Mouse (Mus musculus) cerebellum, adult 9-10 months (tissue): ENCODE measurements around the gene Nedd9.

ENCODE experiments used
- DNase-seq: peaks from one replicate; pipeline ENCODE4 v3.0.0; 2022

Gene Nedd9

DNA sequence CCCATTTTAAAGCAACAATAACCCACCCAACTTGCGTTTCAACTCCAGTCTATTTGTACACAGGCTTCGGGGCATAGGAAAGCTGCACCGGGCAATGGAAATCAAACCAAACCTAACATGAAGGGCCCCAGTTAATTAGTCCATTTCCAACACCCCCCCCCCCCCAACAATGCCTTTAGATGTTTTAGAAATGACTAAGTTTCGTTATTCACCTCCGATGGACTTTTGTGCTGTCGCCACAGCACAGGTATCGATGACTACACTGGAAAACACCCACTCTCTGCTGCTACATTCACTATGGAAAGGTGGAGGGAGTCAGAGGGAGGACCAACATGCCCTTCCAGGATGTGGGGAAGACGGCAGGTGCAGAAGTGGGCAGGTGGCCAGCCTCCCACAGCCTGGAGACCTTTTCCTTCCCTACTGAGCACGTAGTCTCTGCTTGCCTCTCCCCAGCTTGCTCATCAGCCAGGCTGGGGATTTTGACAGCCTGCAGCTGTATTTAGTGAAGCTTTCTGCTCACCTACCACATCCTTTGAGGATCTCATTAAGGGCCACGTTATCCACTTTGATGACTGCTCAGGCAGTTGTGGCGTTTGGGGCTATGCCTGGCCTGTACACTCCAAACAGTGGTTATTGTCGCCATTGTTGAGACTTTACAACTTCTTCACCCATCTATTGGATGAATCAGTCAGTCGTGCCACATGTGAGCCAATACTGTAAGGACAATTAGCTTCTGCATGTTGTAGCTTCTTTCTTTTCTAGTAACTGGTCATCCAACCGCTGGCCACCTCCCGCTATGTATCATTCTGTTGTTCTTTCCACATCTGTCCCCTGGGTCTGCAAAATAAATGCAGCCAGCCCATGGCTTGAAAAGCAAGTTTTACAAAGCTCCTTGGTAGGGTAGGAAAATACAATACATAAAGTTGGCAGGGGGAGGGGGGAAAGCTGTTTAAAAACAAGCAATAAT is 33.7 kb downstream of the Nedd9 start:
- no peak for DNase-seq

DNA sequence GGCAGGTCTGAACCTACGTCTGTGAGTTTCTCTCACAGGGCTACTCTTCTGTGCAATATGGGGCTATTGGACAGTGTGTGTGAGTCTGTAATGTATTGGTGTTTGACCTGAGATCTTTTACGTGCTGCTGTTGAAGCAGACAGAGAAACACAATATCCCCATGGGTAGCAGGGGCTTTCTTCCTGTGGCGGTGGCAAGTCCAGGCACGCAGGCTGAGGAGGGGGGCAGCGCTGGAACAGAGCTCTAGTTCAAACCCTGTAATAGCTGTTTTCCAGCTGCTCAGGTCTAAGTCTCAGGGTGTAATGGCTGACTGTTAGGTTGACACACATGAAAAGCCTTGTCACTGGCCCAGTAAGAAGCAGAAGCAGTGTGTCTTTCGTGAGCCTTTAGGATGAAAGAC is 36.3 kb downstream of the Nedd9 start:
- DNase-seq, result no peak

- DNase-seq, result no peak
Observed at GRCm38 (mm10) chr13:41449211-41449610, 38.0 kb downstream of the Nedd9 start.

GRCm38 (mm10) chr13:41447209-41447608 is 40.0 kb downstream of the Nedd9 start:
- DNase-seq, result no peak

DNA sequence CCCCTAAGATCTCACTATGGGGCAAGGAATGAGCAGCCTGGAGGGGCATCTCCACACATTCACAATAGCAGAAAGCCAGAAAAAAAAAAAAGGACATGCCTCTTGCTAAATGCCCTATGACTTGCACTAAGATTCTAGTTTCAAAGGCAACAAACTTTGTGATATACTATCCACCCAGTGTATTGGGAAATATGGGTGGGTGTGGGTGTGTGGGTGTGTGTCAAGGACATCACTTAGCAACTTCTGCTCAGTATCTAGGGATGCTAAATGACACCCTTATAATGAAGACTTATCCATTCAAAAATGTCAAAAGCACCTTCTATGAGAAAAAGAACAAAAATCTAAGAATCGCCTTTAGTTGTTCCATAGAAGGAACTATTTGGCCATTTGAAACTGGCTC is 40.6 kb downstream of the Nedd9 start:
- no peak for DNase-seq

GRCm38 (mm10) chr13:41445067-41445808 is 41.9 kb downstream of the Nedd9 start:
- DNase-seq, result no peak

DNA sequence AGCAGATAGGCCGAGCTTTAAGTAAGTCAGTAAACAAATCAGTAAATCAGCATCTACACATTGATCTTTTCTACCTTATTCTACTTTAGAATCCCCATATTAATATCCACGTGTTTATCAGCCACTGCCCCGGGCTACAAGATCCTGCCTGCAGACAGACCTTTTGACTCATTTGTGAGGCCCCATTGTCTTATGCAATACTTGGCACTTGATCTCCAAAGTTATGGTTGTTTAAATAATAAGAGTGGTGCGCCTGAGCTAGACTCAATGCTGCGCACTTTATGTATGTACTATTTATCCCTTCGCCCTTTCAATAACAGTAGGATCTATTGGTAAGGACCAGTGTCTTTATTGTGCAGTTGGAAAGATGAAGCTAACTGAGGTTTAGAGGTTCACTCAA is 42.9 kb downstream of the Nedd9 start:
- DNase-seq, result no peak

- DNase-seq, result no peak
Observed at GRCm38 (mm10) chr13:41442145-41442544, 45.0 kb downstream of the Nedd9 start.

- no peak for DNase-seq
Observed at GRCm38 (mm10) chr13:41440205-41440604, 47.0 kb downstream of the Nedd9 start.

GRCm38 (mm10) chr13:41437390-41437789 is 49.8 kb downstream of the Nedd9 start:
- DNase-seq, result no peak

GRCm38 (mm10) chr13:41436731-41437130 is 50.4 kb downstream of the Nedd9 start:
- DNase-seq, result no peak

DNA sequence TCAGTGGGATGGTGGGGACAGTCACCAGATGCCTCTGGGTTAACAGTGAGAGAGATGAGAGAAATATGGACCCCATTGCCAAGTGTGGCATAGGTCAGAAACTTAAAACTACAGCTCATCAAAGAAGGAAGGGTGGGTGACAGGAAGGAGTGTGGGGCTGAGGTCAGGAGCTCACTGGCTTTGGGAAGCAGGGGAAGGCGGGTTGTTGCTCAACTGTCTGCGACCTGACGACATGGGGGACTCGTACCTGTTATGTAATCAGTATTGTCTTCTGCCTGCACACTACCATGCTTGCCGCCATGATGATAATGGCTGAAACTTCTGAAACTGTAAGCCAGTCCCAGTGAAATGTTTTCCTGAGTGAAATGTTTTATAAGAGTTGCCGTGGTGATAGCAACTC is 54.0 kb downstream of the Nedd9 start:
- no peak for DNase-seq

DNA sequence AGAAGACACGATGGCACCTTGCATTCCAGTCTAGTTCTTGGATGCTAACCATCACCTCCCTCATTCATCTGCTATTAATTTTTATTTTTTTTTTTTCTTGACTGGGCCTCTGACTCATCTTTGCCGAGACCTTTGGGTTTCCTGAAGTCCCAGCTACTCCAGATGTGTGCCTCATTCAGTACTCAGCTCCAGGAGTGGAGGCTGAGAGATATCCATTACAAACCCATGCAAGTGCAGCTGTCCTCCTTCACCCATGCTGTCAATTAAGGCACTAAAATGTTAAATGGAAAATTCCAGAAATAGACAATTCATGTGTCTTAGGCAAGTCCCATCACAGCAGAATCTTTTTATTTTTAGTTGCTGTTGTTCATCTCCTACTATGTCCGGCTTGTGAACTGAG is 55.4 kb downstream of the Nedd9 start:
- no peak for DNase-seq

- DNase-seq, result no peak
Observed at GRCm38 (mm10) chr13:41427046-41427445, 60.1 kb downstream of the Nedd9 start.

DNA sequence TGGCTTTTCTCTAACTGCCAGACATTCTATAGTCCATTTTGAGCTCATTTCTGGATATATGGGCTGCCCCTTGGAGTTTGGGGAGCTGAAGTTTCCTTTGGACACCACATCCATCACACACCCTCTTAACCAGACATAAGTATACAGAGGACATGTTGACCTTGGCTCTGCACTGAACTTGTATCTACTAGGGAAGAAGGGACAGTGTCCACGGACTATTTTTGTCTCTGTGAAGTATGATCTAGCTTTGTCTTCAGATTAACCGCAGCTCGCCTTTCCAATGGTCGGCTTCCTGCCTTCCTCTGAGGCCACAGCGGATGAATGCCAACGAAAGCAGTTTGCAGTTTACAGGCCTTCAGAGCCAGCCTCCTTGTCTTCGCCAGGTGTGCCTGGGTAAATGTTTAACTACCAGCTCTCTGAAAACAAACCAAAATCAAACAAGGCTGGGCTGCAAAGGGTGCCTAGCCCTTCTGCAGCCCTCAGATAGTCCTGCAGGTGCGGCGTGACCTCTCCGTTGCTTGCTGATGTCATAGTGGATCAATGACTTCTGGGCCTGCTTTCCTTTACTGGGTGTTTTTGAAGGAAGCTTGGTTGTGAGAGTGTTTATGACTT is 63.6 kb downstream of the Nedd9 start:
- DNase-seq, result no peak

DNA sequence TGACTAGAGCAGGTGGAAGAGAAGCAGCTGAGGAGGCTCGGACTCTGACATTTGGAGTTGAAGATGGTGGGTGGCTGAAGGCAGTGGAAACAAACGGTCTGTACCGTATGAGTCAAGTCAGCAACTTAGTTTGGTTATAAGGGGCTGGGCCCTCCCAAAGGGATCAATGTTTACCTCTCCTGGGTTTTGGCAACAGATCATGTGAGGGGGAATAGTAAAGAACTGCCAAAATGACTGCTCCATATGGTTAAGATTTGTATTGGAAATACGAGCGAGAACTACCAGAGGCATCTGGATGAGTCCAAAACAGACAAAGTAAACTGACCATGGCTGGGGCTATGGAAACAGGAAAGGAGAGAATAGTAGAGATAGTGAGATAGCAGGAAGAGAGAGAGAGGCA is 64.6 kb downstream of the Nedd9 start:
- no peak for DNase-seq

DNA sequence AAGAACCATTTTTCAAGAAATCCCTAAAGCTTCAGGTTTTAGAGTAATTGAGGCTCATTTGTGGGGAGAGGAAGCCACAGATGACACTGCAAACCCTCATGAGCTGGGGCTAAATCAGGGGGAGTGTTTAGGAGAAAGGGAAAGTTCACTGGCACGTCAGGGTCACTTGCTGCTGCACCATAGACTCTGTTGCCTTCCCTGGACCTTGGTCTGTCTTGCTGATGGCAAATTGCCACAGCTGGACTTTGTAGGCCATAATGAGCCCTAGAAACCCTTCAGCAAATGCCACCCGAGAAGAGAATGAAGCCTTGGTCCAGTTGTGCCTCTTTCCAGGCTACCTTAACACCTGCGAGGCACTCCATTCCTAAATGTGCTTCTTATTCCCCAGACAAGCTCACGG is 66.8 kb downstream of the Nedd9 start:
- no peak for DNase-seq

GRCm38 (mm10) chr13:41418198-41418869 is 68.8 kb downstream of the Nedd9 start:
- no peak for DNase-seq

- no peak for DNase-seq
Observed at GRCm38 (mm10) chr13:41416065-41417016, 70.8 kb downstream of the Nedd9 start.

GRCm38 (mm10) chr13:41410191-41411074 is 76.7 kb downstream of the Nedd9 start:
- no peak for DNase-seq

GRCm38 (mm10) chr13:41409291-41409690 is 77.9 kb downstream of the Nedd9 start:
- no peak for DNase-seq
